In genomic region chr6:114876546-114876945, GRCm38 (mm10) we compare ENCODE assay signal across 9 mouse cellular contexts.
DNase-seq lines count a peak whose midpoint lies in the region; ATAC-seq and TF ChIP-seq lines count a peak whose summit lies in the region.
"Had no signal": no experiment of that assay in that cellular context is flagged by ENCODE, and none has a peak within 500 bp of the region (broad histone marks: within the 10 kb centered on the region; RNA-seq: fewer than 3 reads in every experiment).

No protein-coding gene starts in this region.

- peaks cover 83% of the 10 kb centered on the region for H3K4me1 ChIP-seq in forebrain, embryonic 14.5 days (ENCODE audit: control insufficient read depth, insufficient read depth, low read length)
- H3K4me1 ChIP-seq in neural tube, embryonic 12.5 days = peaks cover 83% of the 10 kb centered on the region
- peaks cover 21% of the 10 kb centered on the region for H3K4me1 ChIP-seq in cerebellum, adult 2 months (ENCODE audit: control insufficient read depth, insufficient read depth, low read length)

- ATAC-seq in forebrain, embryonic 14.5 days = no peak
- no peak for ATAC-seq in neural tube, embryonic 12.5 days (ENCODE audit: low FRiP score, low read depth)

- H3K36me3 ChIP-seq in forebrain, embryonic 14.5 days (ENCODE audit: control insufficient read depth, insufficient read depth, low read length) = no peaks in the 10 kb centered on the region
- peaks cover under 1% of the 10 kb centered on the region; the same call in 1 of the 2 replicates for H3K36me3 ChIP-seq in neural tube, embryonic 12.5 days

- H3K27me3 ChIP-seq in forebrain, embryonic 14.5 days (replicated peaks; ENCODE audit: control insufficient read depth, insufficient read depth, low read length) = no peaks in the 10 kb centered on the region
- no peaks in the 10 kb centered on the region for H3K27me3 ChIP-seq in neural tube, embryonic 12.5 days (replicated peaks)
- no peaks in the 10 kb centered on the region for H3K27me3 ChIP-seq in cerebellum, adult 2 months (ENCODE audit: control insufficient read depth, insufficient read depth, low read length)
- H3K27me3 ChIP-seq: megakaryocyte, embryonic 14.5 days had no signal

- no peak for DNase-seq in layer of hippocampus, adult 2 months (ENCODE audit: low spot score in 2 of 2)
- DNase-seq in layer of hippocampus, adult 9-11 months = no peak
- DNase-seq in forebrain, embryonic 14.5 days (ENCODE audit: low spot score) = no peak
- peak; percentile 69 to 77 for DNase-seq in kidney, postnatal 25 days
- no peak for DNase-seq in testis, postnatal 10 days (ENCODE audit: low spot score)
- no peak for DNase-seq in cerebellum, adult 2 months
- DNase-seq in urinary bladder, adult 18-20 months (ENCODE audit: low spot score in 2 of 2) = no peak

- no peak overlapping the region for H3K9ac ChIP-seq in forebrain, embryonic 14.5 days (ENCODE audit: low read length)
- no peak overlapping the region for H3K9ac ChIP-seq in neural tube, embryonic 12.5 days

- no peak for TF ChIP-seq CTCF in layer of hippocampus, adult 2 months (conservative IDR thresholded peaks at IDR 0.05)
- no peak for TF ChIP-seq CTCF in cerebellum, adult 2 months (IDR thresholded peaks at IDR 0.05; ENCODE audit: borderline replicate concordance, insufficient read depth, low read depth, low read length)

- peak overlapping the region; percentile 74 for H3K27ac ChIP-seq in layer of hippocampus, adult 2 months
- H3K27ac ChIP-seq in forebrain, embryonic 14.5 days (ENCODE audit: low read depth, low read length) = peak overlapping the region; percentile 95
- H3K27ac ChIP-seq in neural tube, embryonic 12.5 days = peak overlapping the region; percentile 42; the same call in 1 of the 2 replicates
- H3K27ac ChIP-seq in cerebellum, adult 2 months (ENCODE audit: insufficient read depth, low read length) = no peak overlapping the region

- no peak overlapping the region for H3K4me3 ChIP-seq in layer of hippocampus, adult 2 months
- no peak overlapping the region for H3K4me3 ChIP-seq in forebrain, embryonic 14.5 days (ENCODE audit: low read depth, low read length)
- no peak overlapping the region for H3K4me3 ChIP-seq in neural tube, embryonic 12.5 days
- H3K4me3 ChIP-seq in cerebellum, adult 2 months (replicated peaks; ENCODE audit: insufficient read depth, low read depth, low read length) = no peak overlapping the region

- TF ChIP-seq POLR2A in cerebellum, adult 2 months (IDR thresholded peaks at IDR 0.05; ENCODE audit: borderline replicate concordance, insufficient read depth, low read length) = no peak

- H3K9me3 ChIP-seq in forebrain, embryonic 14.5 days (replicated peaks; ENCODE audit: control insufficient read depth, low read length) = no peaks in the 10 kb centered on the region
- H3K9me3 ChIP-seq in neural tube, embryonic 12.5 days = no peaks in the 10 kb centered on the region
- H3K9me3 ChIP-seq: megakaryocyte, embryonic 14.5 days had no signal

- 60% methylated on average over 6 of the region's 6 CpGs for WGBS in forebrain, embryonic 14.5 days
- 75% methylated on average over 6 of the region's 6 CpGs for WGBS in neural tube, embryonic 12.5 days
- 87% methylated on average over 6 of the region's 6 CpGs for WGBS in cerebellum, adult 2 months

- no peak overlapping the region for H3K4me2 ChIP-seq in forebrain, embryonic 14.5 days (ENCODE audit: low read length)
- no peak overlapping the region for H3K4me2 ChIP-seq in neural tube, embryonic 12.5 days (replicated peaks)

Comparison
In these comparisons a context has a peak if more than half of its experiments do, and no peak if none do; other contexts are left out.
1. DNase-seq: peak in kidney, postnatal 25 days (2 of 2); none in layer of hippocampus, adult 2 months (0 of 2), layer of hippocampus, adult 9-11 months (single experiment), forebrain, embryonic 14.5 days (single experiment), testis, postnatal 10 days (single experiment), cerebellum, adult 2 months (0 of 2) and urinary bladder, adult 18-20 months (0 of 2).